Mouse (Mus musculus) bone marrow macrophage, adult 2 months (primary cell): ENCODE data around the gene Slc22a12.

Experiments
- CTCF ChIP-seq: IDR thresholded peaks from 2 replicates; pipeline ENCODE4 v1.5.1; 2012; ENCODE audit warnings: low read depth, mild to moderate bottlenecking, low read length, moderate library complexity
- POLR2A ChIP-seq: IDR thresholded peaks from 2 replicates; pipeline ENCODE4 v1.6.1; 2012; ENCODE audit warnings: mild to moderate bottlenecking, low read depth, low read length, borderline replicate concordance

DNA sequence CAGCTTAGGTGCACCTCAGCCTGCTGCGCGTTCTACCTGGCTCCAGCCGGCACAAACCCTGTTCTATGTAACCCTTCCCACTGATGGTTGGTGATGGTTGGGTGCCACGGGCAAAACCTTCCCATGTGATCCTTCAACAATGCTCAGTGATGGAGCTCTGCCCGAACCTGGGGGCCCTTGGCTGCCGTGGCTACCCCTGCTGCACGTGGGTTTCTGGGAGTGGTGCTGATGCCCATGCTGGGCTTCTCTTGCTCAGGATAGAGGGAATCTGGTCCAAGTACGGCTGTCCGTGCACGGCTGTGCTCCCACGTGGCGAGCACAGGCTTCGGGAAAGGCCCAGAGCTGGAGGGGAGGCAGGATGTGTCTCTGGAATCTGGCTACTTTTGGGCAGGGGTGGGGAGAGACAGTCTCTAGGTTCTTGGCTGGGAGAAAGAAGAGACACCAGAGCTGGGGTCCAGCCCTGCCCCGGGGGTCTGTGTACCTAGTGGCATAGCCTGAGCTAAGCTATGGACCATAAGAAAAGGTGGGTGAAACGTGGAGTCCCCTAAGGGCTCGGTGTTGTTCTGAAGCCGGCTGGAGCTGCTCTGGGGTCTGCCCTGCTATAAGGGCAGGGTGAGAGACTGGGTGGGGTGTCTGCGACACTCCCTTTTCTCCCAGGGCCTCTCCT is 48.2 kb downstream of the Slc22a12 start:
- TF ChIP-seq CTCF (no peak), POLR2A (no peak)
